Mouse (Mus musculus): ENCODE measurements around the gene Panx1.

Gene Panx1

GRCm38 (mm10) chr9:15045084-15045669, at the start of gene Panx1:
Gene Panx1 (minus strand): TSS chr9:15045478.
- DNase-seq: peak; percentile 72

- peak; percentile 28 for DNase-seq
These were observed 23.5 kb upstream of the Panx1 start for GRCm38 (mm10) chr9:15068686-15069295.

- DNase-seq: no peak
These were observed 22.9 kb upstream of the Panx1 start for GRCm38 (mm10) chr9:15067995-15068685.

- no peak for DNase-seq
These were observed 18.9 kb upstream of the Panx1 start for GRCm38 (mm10) chr9:15064176-15064575.

DNA sequence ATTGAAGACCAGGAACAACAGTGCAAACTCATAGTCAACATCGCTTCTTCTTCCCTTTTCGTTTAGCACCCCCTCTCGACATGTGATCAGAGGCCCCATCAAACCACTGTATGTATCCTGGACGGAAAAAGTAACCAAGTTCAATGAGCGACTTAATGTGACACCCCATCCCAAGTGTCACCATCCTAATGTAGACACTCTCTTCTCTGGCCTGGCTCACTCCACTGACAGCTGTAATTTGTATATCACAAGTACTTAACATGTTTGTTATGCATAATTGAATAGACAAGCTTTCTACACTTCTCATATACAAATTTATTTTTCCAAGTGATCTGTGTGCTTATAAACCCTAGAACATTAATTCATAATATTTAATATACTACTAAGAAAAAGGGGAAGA, 15.6 kb upstream of the Panx1 start:
- DNase-seq: no peak

- no peak for DNase-seq
These were observed 14.7 kb upstream of the Panx1 start for GRCm38 (mm10) chr9:15060026-15060425.

DNA sequence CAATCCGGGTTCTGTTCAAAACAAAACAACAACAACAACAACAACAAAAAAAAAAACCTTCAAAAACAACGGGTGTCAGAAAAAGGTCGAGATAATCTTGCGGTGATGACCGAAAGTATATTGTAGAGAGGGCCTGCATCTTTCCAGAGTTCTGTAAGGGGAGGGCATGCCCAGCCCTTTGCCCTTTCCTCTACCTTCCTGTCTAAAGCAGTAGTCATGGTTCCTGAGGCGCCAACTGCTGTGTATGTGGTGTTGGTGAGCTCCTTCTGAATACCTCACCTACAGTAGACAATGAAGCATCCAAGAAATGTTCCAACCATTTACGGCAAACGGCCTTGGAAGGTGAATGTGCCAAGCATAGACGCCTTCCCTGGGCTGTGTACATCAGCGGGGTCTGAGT, 462 bp upstream of the Panx1 start:
- DNase-seq: no peak

DNA sequence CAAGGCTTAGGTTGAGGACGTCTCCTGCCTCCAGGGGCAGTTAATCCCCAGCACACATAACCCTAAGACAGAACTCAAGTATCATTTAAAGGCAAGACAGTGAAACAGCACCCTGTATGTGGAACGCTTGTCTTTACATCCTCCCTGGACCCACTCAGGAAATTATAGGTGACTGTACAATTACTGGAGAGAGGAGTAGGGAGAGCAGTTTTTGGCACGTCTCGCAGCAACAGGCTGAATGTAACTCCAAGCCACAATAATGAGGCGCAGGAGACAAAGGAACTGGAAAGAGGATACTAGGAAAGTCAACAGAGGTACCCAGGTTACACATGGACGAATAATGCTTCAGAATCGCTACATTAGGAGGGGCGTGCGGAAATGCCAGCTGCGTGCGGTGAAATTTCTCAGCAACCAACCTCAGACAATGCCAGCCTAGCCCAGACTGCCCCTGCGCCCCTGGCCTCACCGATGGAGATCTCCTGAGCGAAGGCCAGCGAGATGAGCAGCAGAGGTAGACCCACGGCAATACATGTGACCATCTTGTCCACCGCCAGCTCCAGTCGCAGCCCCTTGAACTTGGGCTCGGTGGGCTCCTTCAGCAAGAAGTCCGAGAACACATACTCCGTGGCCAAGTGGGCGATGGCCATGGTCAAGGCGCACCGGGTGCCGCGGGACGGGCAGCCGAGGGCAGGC, 741 bp downstream of the Panx1 start:
- peak; percentile 16 for DNase-seq

GRCm38 (mm10) chr9:15041556-15041955, 3.7 kb downstream of the Panx1 start:
- DNase-seq: no peak

GRCm38 (mm10) chr9:15039848-15040247, 5.4 kb downstream of the Panx1 start:
- no peak for DNase-seq

- no peak for DNase-seq
These were observed 7.6 kb downstream of the Panx1 start for GRCm38 (mm10) chr9:15037704-15038103.

- DNase-seq: no peak
These were observed 8.0 kb downstream of the Panx1 start for GRCm38 (mm10) chr9:15037237-15037636.

DNA sequence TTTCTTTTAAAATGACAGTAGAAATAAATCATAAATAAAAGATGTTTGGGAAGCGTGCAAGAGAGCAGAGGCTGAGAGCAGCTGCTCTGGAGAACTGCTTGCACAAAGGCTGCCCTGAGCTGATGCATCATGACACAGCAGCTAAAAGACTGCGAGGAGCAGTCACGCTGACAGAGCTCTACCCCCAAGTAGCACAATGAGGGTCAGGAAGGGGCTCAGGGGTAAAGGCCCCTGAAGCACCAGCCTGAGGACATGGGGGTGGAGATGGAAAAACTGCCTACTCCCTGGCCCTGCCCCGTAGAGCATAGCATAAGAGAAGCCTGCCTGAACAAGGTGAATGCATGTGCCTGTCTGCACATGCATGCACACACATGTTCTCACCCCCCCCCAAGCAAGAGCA, 8.5 kb downstream of the Panx1 start:
- no peak for DNase-seq

GRCm38 (mm10) chr9:15036405-15036804, 8.9 kb downstream of the Panx1 start:
- no peak for DNase-seq

- no peak for DNase-seq
These were observed 9.3 kb downstream of the Panx1 start for GRCm38 (mm10) chr9:15035979-15036378.

DNA sequence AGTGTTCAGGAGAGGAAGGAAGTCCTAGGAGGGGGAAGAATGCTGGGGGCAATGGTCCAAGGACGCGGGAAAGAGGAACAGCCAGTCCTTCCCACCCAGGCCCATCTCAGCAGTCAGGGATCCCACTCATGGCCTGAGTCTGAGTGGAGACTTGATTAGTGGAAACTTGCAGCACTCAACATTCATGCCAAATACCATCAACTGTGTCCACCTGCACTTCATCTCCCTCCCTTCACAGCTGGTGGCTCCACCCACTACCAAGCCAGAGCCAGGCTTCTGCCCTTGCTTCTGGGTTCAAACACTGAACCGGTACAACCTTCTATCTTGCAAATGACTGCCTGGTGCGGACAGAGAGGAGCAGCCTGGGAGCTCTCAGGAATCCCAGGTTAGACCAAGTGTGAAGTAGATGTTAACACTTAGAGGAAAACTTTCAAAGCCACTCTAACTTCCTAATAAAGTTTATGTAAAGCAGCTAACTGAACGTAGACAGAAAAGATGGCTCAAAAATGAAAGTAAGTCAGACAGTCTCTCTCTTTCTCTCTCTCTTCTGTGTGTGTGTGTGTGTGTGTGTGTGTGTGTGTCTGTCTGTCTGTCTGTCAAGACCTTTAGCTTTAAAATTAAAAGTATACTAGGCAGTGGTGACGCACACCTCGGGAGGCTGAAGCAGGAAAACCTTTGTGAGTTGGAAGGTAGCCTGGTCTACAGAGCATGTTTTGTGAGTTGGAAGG, 10.6 kb downstream of the Panx1 start:
- DNase-seq: no peak

DNA sequence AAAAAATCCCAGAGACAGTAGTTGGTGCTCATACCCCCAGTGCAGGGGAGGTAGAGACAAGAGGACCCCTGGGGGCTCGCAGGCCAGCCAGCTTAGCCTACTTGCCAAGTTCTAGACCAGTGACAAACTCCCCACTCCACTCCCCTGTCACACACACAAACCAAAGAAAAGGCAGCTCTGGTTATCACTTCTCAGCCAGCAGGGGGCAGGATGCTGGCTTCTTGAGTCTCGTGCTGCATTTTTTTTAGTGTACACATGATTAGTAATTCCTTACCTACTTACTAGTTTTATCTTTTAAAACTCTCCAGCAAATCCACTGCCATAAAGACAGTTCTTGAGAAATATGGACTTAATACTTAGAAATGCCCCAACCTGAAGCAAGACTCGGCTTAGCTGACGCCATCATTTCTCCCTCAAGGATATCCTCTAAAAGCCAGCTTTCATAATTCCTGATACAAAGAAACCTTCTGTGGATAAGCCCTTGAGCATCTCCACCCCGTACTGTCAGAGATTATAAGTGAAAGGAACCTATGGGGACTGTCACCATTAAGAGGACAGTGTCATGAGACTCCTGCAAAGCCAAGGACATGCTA, 11.6 kb downstream of the Panx1 start:
- DNase-seq: peak; percentile 45

GRCm38 (mm10) chr9:15032797-15033196, 12.5 kb downstream of the Panx1 start:
- DNase-seq: no peak

GRCm38 (mm10) chr9:15030771-15031170, 14.5 kb downstream of the Panx1 start:
- DNase-seq: peak; percentile 39

DNA sequence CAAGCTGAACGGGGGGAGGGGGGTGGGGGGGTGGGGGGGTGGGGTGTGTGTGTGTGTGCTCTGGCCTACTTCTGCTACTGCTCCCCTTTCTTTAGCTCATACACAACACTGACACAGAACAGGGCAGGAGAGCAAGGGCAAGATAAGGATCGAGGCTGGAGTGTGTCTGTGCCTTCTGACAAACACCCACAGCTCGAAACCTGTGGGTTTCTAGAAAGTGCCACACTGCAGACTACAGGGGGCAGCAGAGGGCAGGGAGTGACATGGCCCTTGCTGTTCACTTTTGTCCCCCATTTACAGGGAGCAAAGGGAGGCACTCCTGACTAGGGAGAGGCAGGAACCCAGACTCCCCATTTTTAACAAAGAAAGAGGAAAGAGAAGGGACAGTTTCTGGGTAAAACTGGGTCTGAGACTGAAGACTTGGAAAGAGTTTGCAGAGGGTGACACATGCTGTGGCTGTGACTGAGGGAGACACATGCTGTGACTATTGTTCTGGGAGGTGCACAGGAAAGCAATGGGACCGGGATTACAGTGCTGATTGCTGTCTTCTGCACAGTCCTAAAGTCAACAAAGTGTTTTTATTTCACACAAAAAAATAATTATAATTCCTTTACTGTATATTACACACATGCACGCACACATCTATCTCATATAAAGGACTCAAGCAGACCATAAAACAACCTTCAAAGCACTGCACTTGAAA, 16.1 kb downstream of the Panx1 start:
- DNase-seq: peak; percentile 50

GRCm38 (mm10) chr9:15027725-15028124, 17.6 kb downstream of the Panx1 start:
- DNase-seq: no peak

DNA sequence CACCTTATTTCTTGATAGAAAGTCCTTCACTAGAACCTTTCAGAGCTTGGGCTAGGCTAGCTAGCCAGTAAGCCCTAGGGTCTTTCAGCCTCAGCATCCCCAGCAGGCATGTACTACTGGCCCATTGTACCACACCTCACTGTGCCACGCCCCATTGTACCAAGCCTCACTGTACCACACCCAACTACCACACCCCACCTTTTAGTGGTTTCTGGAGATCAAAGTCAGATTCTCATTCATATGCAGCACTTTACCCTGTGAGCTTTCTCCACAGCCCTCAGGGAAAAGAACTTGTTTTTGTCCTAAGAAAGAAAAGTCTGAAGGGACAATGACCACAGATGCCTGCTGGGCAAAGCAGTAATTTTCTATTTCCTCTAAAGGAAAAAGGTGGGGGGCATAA, 22.2 kb downstream of the Panx1 start:
- no peak for DNase-seq

Measured in right cerebral cortex, postnatal 14 days (tissue).